Mouse (Mus musculus) G1E (cell line): Measurements from ENCODE around the gene Rgs8.

Source experiments
- CTCF ChIP-seq: IDR thresholded peaks from 2 replicates; pipeline ENCODE4 v1.5.1; 2012; ENCODE audit warnings: low read depth, low read length, inconsistent platforms, mixed read lengths
- GATA1 ChIP-seq: IDR thresholded peaks from 2 replicates; pipeline ENCODE4 v1.6.1; 2012; ENCODE audit warnings: borderline replicate concordance, low read length, inconsistent platforms, mixed read lengths
- TAL1 ChIP-seq: conservative IDR thresholded peaks from 2 replicates; pipeline ENCODE4 v1.6.1; 2012; ENCODE audit warnings: low read depth, low read length, inconsistent platforms, mixed read lengths

DNA sequence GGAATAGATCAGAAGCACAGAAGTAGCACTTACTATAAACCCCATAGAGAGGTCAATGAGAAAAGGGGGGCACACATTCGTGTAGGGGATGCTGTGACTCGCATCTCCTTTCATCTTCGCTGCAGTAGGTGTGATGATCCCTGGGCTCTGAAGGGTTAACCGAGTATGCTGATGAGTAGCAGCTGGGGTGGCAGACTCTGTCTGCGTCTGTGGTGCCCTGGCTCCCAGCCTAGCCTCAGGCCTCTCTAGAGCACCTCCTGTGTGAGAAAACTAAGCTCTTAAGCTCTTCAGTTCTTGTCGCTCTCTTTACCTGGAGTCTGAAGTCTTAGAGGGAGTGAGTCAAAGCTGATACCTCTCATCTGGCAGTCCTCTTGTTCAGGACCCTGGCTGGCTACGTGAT, 51.3 kb downstream of the Rgs8 start:
- TF ChIP-seq CTCF (no peak), TAL1 (no peak), GATA1 (no peak)
